Mouse (Mus musculus): ENCODE results near the gene Tmcc1.
"Not testable (repeated sequence)": the region's sequence is repeated elsewhere in the genome, so short reads cannot be mapped to it uniquely, and the experiment has no call there.

Gene Tmcc1

GRCm38 (mm10) chr6:116147386-116147785 is 45.9 kb downstream of the Tmcc1 start:
- no peak for DNase-seq (ENCODE audit: low spot score in 2 of 2)

- DNase-seq (ENCODE audit: low spot score in 2 of 2): no peak
Measured at GRCm38 (mm10) chr6:116141696-116142095, 51.6 kb downstream of the Tmcc1 start.

GRCm38 (mm10) chr6:116140782-116141181 is 52.5 kb downstream of the Tmcc1 start:
- no peak for DNase-seq (ENCODE audit: low spot score in 2 of 2)

GRCm38 (mm10) chr6:116139143-116139856 is 54.0 kb downstream of the Tmcc1 start:
- no peak for DNase-seq (ENCODE audit: low spot score in 2 of 2)

- DNase-seq (ENCODE audit: low spot score in 2 of 2): peak in 1 of 2 experiments; percentile 23
Measured at GRCm38 (mm10) chr6:116135971-116136632, 57.2 kb downstream of the Tmcc1 start.

- peak in 1 of 2 experiments; percentile 36 for DNase-seq (ENCODE audit: low spot score in 2 of 2)
Measured at GRCm38 (mm10) chr6:116133756-116134155, 59.5 kb downstream of the Tmcc1 start.

- DNase-seq (ENCODE audit: low spot score in 2 of 2): no peak
Measured at GRCm38 (mm10) chr6:116131771-116132170, 61.5 kb downstream of the Tmcc1 start.

GRCm38 (mm10) chr6:116128710-116129109 is 64.6 kb downstream of the Tmcc1 start:
- no peak for DNase-seq (ENCODE audit: low spot score in 2 of 2)

- no peak for DNase-seq (ENCODE audit: low spot score in 2 of 2)
Measured at GRCm38 (mm10) chr6:116127918-116128443, 65.3 kb downstream of the Tmcc1 start.

- no peak for DNase-seq (ENCODE audit: low spot score in 2 of 2)
Measured at GRCm38 (mm10) chr6:116126577-116126976, 66.7 kb downstream of the Tmcc1 start.

- peak in 1 of 2 experiments; percentile 32 for DNase-seq (ENCODE audit: low spot score in 2 of 2)
Measured at GRCm38 (mm10) chr6:116122881-116123280, 70.4 kb downstream of the Tmcc1 start.

- no peak for DNase-seq (ENCODE audit: low spot score in 2 of 2)
Measured at GRCm38 (mm10) chr6:116119669-116120068, 73.6 kb downstream of the Tmcc1 start.

- not testable (repeated sequence) for DNase-seq (ENCODE audit: low spot score in 2 of 2)
Measured at GRCm38 (mm10) chr6:116116634-116117033, 76.7 kb downstream of the Tmcc1 start.

GRCm38 (mm10) chr6:116110588-116110987 is 82.7 kb downstream of the Tmcc1 start:
- DNase-seq (ENCODE audit: low spot score in 2 of 2): no peak

GRCm38 (mm10) chr6:116107471-116108358 is 85.6 kb downstream of the Tmcc1 start:
- DNase-seq (ENCODE audit: low spot score in 2 of 2): peak; percentile 60 to 62

GRCm38 (mm10) chr6:116106967-116107470 is 86.3 kb downstream of the Tmcc1 start:
- DNase-seq (ENCODE audit: low spot score in 2 of 2): peak in 1 of 2 experiments; percentile 21

GRCm38 (mm10) chr6:116097579-116097978 is 95.7 kb downstream of the Tmcc1 start:
- DNase-seq (ENCODE audit: low spot score in 2 of 2): no peak

GRCm38 (mm10) chr6:116089402-116089801 is 103.9 kb downstream of the Tmcc1 start:
- no peak for DNase-seq (ENCODE audit: low spot score in 2 of 2)

GRCm38 (mm10) chr6:116086036-116086435 is 107.2 kb downstream of the Tmcc1 start:
- DNase-seq (ENCODE audit: low spot score in 2 of 2): no peak

GRCm38 (mm10) chr6:116082239-116082638 is 111.0 kb downstream of the Tmcc1 start:
- no peak for DNase-seq (ENCODE audit: low spot score in 2 of 2)

- no peak for DNase-seq (ENCODE audit: low spot score in 2 of 2)
Measured at GRCm38 (mm10) chr6:116081375-116081774, 111.9 kb downstream of the Tmcc1 start.

- DNase-seq (ENCODE audit: low spot score in 2 of 2): no peak
Measured at GRCm38 (mm10) chr6:116080756-116081155, 112.5 kb downstream of the Tmcc1 start.
